Mouse (Mus musculus) E14TG2a.4 (cell line): ENCODE data around the gene Hoxd13.

ENCODE experiments used
- H3K27me3 ChIP-seq: 2 replicates; pipeline ENCODE4 v1.6.1; 2014; ENCODE audit warnings: low read length, control low read depth; ENCODE audit not compliant: insufficient read depth
- H3K36me3 ChIP-seq: 2 replicates; pipeline ENCODE4 v1.6.1; 2014; ENCODE audit warnings: low read length, control low read depth; ENCODE audit not compliant: insufficient read depth
- H3K4me1 ChIP-seq: replicated peaks from 2 replicates; pipeline ENCODE4 v1.6.1; 2014; ENCODE audit warnings: low read depth, low read length, control low read depth
- H3K4me3 ChIP-seq: replicated peaks from 2 replicates; pipeline ENCODE4 v1.5.1; 2014; ENCODE audit warnings: mild to moderate bottlenecking, low read length
- H3K9me3 ChIP-seq: 2 replicates; pipeline ENCODE4 v1.6.1; 2014; ENCODE audit warnings: low read length, control low read depth
- CTCF ChIP-seq: conservative IDR thresholded peaks from 2 replicates; pipeline ENCODE4 v1.5.1; 2014; ENCODE audit warnings: low read length
- NANOG ChIP-seq: IDR thresholded peaks from 2 replicates; pipeline ENCODE4 v1.6.1; 2014; ENCODE audit warnings: borderline replicate concordance, low read length, mixed read lengths
- POU5F1 ChIP-seq: IDR thresholded peaks from 2 replicates; pipeline ENCODE4 v1.6.1; 2014; ENCODE audit warnings: low read length, borderline replicate concordance

The Hoxd13 gene

DNA sequence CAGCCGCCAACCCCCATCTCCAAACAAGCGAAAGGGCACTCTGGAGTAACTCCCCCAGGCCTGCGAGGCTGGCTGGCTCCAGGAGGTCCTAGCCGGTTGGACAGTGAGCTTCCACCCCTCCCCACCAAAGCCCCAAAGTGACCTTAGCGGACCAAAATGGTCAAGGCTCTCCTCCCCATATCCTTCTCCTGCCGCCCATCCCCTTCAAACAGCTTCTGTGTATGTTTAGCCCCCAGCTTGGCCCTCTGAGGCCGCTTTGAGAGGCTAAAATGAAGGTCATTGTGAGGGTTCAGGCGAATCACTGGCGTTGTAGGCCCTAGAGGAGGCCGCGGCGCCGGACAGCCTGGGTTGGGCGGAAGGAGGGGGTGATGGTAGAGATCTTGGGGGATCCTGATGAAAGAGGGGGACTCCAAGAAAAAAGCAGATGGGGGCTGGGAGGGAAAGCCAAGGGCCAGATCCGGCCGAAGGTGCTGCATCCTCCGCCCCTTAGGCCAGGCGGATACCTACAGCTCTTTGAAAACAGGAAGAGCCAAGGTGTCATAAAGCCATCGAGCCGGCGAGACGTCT is 32.5 kb downstream of the Hoxd13 start:
- H3K36me3 ChIP-seq: no peaks in the 10 kb centered on the region
- H3K4me1 ChIP-seq: peaks cover 40% of the 10 kb centered on the region
- peaks cover 90% of the 10 kb centered on the region for H3K27me3 ChIP-seq
- peak overlapping the region; percentile 13; the same call in 1 of the 2 replicates for H3K4me3 ChIP-seq
- no peaks in the 10 kb centered on the region for H3K9me3 ChIP-seq
- TF ChIP-seq POU5F1 (no peak), NANOG (no peak), CTCF (no peak)

DNA sequence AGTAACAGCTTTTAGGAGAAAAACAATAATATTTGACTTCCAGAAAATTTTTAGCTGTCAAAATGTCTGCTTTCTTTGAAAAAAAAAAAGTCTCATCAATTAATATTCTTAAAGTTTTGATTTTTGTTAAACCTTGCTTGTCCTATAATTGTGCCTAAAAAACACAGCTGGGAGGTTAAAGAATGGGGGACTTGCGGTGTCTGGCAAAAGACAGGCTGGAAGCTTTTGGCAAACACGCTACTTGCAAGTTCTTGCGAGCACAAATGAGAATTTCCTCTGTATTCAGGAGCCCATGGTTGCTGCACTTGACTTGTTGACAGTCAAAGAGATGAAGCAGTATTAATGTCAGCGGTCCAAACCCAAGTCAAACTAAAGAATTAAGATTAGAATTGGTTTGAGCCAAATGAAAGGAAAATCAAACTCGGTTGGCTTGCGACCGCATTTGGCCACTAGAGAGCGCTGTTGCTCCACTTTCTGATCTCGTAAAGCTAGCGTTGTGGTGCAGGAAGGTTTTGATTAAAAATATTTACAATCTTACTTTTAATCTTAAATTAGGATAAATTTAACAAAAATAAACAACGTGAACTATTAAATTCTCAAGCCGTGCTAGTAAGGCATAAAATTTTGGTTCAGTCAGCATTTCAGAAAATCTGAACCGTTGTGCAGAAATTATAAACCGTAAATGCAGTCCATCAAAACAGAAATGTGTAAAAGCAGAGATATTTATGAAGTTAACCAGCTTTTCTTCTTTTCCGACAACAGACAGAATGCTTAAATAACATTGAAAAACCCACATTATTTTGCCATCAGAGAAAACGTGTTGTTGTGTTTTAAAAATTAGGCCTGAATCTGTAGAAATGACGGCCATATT is 34.1 kb downstream of the Hoxd13 start:
- no peak overlapping the region for H3K4me3 ChIP-seq
- H3K9me3 ChIP-seq: no peaks in the 10 kb centered on the region
- H3K27me3 ChIP-seq: peaks cover 89% of the 10 kb centered on the region
- no peaks in the 10 kb centered on the region for H3K36me3 ChIP-seq
- TF ChIP-seq POU5F1: no peak
- TF ChIP-seq NANOG: no peak
- TF ChIP-seq CTCF: peak; percentile 91
- peaks cover 41% of the 10 kb centered on the region for H3K4me1 ChIP-seq

DNA sequence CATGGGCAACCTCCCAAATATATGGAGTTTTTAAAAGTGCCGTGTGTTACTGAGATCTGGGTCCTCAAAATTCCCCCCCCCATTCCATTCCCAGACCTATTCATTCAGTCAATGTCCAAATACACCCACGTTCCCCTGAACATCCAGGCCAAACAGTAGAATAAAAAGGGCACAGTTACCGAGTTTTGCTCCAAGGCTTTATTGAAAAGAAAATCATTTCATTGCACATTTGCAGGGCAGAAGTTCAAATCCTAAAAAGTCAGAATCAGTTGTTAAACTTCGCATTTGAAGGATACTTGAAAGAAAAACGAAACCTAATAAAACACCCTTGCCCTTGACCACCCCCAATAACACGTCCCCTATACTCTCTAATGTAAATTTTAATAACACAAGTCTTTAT is 34.7 kb downstream of the Hoxd13 start:
- Histone ChIP-seq H3K36me3 (no peaks in the 10 kb centered on the region), H3K4me3 (no peak overlapping the region), H3K9me3 (no peaks in the 10 kb centered on the region), H3K4me1 (peaks cover 41% of the 10 kb centered on the region), H3K27me3 (peaks cover 89% of the 10 kb centered on the region)
- no peak for TF ChIP-seq POU5F1
- no peak for TF ChIP-seq NANOG
- no peak for TF ChIP-seq CTCF

DNA sequence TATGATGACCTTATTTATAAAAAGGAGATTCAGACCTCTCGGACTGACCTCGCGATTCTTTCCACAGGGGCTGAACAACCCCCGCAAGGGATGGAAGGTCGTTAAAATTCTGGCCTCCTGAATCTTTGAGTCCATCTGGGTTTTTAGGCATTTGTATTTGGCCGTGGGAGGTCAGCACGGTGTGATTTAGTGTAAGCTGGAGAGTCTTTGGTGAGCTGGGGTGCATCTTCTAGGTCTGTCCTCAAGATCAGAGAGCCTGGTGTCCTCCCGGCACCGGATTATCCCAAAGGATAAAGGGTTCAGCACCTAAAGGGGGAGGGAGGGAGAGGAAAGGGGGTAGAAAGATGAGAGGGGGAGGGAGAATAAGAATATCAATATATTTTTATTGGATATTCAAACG is 35.2 kb downstream of the Hoxd13 start:
- H3K27me3 ChIP-seq: peaks cover 89% of the 10 kb centered on the region
- no peaks in the 10 kb centered on the region for H3K36me3 ChIP-seq
- H3K4me3 ChIP-seq: no peak overlapping the region
- peaks cover 41% of the 10 kb centered on the region for H3K4me1 ChIP-seq
- TF ChIP-seq CTCF (no peak), NANOG (no peak), POU5F1 (no peak)
- H3K9me3 ChIP-seq: no peaks in the 10 kb centered on the region

DNA sequence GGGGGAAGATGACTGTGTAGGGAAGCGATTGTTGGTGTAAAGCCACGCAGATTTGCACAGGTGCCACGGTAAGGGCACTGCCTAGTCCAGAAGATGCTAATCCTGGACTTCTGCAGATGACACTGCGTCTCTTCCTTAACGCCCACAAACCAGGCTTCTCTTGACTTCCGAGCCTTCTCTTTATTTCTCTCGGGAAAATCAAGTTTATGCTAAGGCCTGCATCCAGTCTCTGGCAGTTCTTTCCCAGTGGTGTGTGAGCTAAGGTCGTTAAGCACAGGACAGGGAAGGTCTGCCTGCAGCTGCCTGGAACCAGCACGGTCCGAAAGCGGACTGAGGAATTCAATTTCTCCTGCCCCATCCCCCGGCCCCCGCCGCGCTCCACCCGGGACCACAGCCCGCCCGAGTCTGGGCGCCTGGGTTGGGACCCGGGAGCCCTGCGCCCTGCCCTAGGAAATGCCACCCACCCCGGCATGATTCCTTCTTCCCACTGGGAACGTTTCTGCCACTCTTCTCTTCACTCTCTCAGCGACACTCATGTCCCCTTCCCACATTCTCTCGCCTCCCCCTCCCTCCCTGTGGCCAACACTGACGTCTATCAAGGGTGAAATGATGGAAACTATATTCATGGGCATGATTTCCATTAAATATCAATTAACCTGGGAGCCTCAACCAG is 35.7 kb downstream of the Hoxd13 start:
- Histone ChIP-seq H3K36me3 (no peaks in the 10 kb centered on the region), H3K4me3 (peak overlapping the region; percentile 70; the same call in 1 of the 2 replicates), H3K9me3 (no peaks in the 10 kb centered on the region), H3K4me1 (peaks cover 36% of the 10 kb centered on the region), H3K27me3 (peaks cover 89% of the 10 kb centered on the region)
- TF ChIP-seq POU5F1 (no peak), NANOG (no peak), CTCF (no peak)

DNA sequence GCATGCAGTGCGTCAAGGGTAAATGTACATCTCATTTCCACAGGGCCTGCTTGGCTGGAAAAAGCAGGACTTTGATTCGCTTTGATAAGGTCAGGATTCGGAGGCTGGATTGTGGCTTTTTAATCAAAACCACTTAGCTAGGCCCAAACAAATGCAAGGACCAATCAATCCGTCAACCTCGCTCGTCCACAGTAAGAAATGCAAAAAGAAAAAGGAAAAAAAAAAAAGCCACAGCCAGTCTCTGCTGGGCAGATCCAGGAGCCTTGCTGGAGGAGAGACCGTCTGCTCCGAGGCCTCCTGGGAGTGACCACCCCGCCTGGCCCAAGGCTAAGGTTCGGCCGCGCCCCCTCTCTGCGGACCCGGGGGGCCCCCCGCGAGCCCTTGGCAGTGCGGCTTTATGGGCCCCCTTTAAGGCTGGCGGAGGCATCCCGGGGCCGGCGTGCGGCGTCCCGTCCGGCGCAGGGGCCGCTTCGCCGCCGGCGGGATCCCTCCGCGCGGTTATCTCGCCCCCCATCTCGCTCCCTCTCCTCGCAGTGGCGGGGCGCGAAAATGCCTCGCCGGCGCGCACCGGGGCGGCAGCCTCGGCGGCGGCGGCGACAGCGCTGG is 36.4 kb downstream of the Hoxd13 start, which contains the start of gene Hoxd8:
Gene Hoxd8, plus strand, starts transcription at position 223 of the 606 bp plus-strand sequence.
- no peak for TF ChIP-seq NANOG
- no peak for TF ChIP-seq POU5F1
- H3K4me1 ChIP-seq: peaks cover 29% of the 10 kb centered on the region
- peak within 1 kb of the TSS; percentile 70 for H3K4me3 ChIP-seq
- H3K27me3 ChIP-seq: peaks cover 89% of the 10 kb centered on the region
- no peaks in the 10 kb centered on the region for H3K36me3 ChIP-seq
- H3K9me3 ChIP-seq: no peaks in the 10 kb centered on the region

DNA sequence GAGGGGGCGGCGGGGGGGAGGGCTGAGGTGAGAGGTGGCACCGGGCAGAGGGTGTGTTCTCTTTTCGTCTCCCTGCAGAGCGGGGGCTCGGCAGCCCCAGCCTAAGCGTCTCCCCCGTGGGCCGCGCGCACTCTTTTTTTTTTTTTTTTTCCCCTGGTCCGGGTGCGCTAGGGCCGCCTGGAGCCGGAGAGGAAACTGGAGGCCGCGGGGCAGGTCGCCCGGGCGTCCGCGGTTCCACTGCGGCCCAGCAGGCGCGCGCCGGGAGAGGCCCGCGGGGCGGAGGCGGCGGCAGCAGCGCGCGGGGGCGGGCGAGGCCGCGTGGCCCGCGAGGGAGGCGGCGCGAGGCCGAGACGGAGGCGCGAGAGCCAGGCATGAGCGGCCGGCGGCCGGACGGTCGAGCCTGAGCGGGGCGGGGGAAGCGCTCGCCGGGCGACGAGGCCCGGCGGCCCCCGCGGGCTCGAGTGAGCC is 36.9 kb downstream of the Hoxd13 start:
- Histone ChIP-seq H3K4me3 (peak overlapping the region; percentile 70), H3K36me3 (no peaks in the 10 kb centered on the region), H3K4me1 (peaks cover 24% of the 10 kb centered on the region), H3K27me3 (peaks cover 89% of the 10 kb centered on the region), H3K9me3 (no peaks in the 10 kb centered on the region)
- TF ChIP-seq NANOG (no peak), CTCF (no peak), POU5F1 (no peak)

DNA sequence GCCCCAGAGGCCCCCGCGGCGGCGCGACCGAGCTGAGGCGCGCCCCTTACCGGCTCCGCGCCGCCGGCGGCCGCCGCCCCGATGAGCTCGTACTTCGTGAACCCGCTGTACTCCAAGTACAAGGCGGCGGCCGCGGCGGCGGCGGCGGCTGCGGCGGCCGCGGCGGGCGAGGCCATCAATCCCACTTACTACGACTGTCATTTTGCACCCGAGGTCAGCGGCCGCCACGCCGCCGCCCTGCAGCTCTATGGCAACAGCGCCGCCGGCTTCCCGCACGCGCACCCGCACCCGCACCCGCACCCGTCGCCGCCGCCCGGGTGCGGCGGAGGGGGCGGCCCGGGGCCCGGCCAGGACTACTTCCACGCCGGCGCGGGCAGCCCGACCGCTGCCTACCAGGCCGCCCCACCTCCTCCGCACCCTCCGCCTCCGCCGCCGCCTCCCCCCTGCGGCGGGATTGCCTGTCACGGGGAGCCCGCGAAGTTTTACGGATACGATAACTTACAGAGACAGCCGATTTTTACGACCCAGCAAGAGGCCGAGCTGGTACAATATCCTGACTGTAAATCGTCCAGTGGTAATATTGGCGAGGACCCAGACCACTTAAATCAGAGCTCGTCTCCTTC is 37.5 kb downstream of the Hoxd13 start:
- no peaks in the 10 kb centered on the region for H3K36me3 ChIP-seq
- H3K4me1 ChIP-seq: peaks cover 19% of the 10 kb centered on the region
- no peaks in the 10 kb centered on the region for H3K9me3 ChIP-seq
- peak overlapping the region; percentile 70 for H3K4me3 ChIP-seq
- TF ChIP-seq CTCF: no peak
- no peak for TF ChIP-seq POU5F1
- no peak for TF ChIP-seq NANOG
- peaks cover 89% of the 10 kb centered on the region for H3K27me3 ChIP-seq
